Mouse (Mus musculus): ENCODE measurements around the gene Vps35l.

- no peak for TF ChIP-seq POLR2A (IDR thresholded peaks at IDR 0.05; ENCODE audit: borderline replicate concordance, extremely low read depth, low read depth, low read length)
- TF ChIP-seq CTCF (IDR thresholded peaks at IDR 0.05; ENCODE audit: insufficient read depth, low read length): no peak
These were observed 11.6 kb downstream of the Vps35l start for GRCm38 (mm10) chr7:118751625-118752024.
